Mouse (Mus musculus): ENCODE data around the gene Slco2a1.
"Not testable (repeated sequence)": the region's sequence is repeated elsewhere in the genome, so short reads cannot be mapped to it uniquely, and the experiment has no call there.

Slco2a1 gene

GRCm38 (mm10) chr9:103090116-103090875 lies 101.8 kb downstream of the Slco2a1 start:
- DNase-seq: peak in 1 of 2 experiments; percentile 61

- DNase-seq: peak in 1 of 2 experiments; percentile 32
These were observed 102.7 kb downstream of the Slco2a1 start for GRCm38 (mm10) chr9:103091039-103091883.

GRCm38 (mm10) chr9:103092248-103092647 lies 103.7 kb downstream of the Slco2a1 start:
- DNase-seq: peak; percentile 89

GRCm38 (mm10) chr9:103093681-103094080 lies 105.2 kb downstream of the Slco2a1 start:
- no peak for DNase-seq

GRCm38 (mm10) chr9:103108341-103108798 lies 119.9 kb downstream of the Slco2a1 start:
- not testable (repeated sequence) for DNase-seq

GRCm38 (mm10) chr9:103108943-103109670 lies 120.6 kb downstream of the Slco2a1 start:
- DNase-seq: no peak

- DNase-seq: no peak
These were observed 121.4 kb downstream of the Slco2a1 start for GRCm38 (mm10) chr9:103109911-103110310.

- DNase-seq: peak in 1 of 2 experiments; percentile 40
These were observed 122.4 kb downstream of the Slco2a1 start for GRCm38 (mm10) chr9:103110727-103111501.

- peak; percentile 56 to 75 for DNase-seq
These were observed 123.3 kb downstream of the Slco2a1 start, which contains the start of gene Rab6b for GRCm38 (mm10) chr9:103111621-103112470. Gene Rab6b (plus strand): TSS chr9:103111787.

GRCm38 (mm10) chr9:103112471-103113271 lies 124.2 kb downstream of the Slco2a1 start:
- peak in 1 of 2 experiments; percentile 30 for DNase-seq

GRCm38 (mm10) chr9:103113351-103113750 lies 124.8 kb downstream of the Slco2a1 start:
- DNase-seq: no peak

- DNase-seq: no peak
These were observed 125.8 kb downstream of the Slco2a1 start for GRCm38 (mm10) chr9:103114326-103114725.

- no peak for DNase-seq
These were observed 126.4 kb downstream of the Slco2a1 start for GRCm38 (mm10) chr9:103114901-103115300.

- DNase-seq: no peak
These were observed 128.4 kb downstream of the Slco2a1 start for GRCm38 (mm10) chr9:103116941-103117340.

- no peak for DNase-seq
These were observed 129.0 kb downstream of the Slco2a1 start for GRCm38 (mm10) chr9:103117495-103117894.

GRCm38 (mm10) chr9:103117951-103118350 lies 129.4 kb downstream of the Slco2a1 start:
- no peak for DNase-seq

GRCm38 (mm10) chr9:103118651-103119275 lies 130.3 kb downstream of the Slco2a1 start:
- no peak for DNase-seq

- DNase-seq: no peak
These were observed 131.3 kb downstream of the Slco2a1 start for GRCm38 (mm10) chr9:103119781-103120180.

GRCm38 (mm10) chr9:103120231-103120630 lies 131.7 kb downstream of the Slco2a1 start:
- no peak for DNase-seq

GRCm38 (mm10) chr9:103121546-103121945 lies 133.0 kb downstream of the Slco2a1 start:
- DNase-seq: no peak

Data from lung, postnatal 4 days (tissue).